Mouse (Mus musculus) embryonic facial prominence, embryonic 12.5 days (tissue): ENCODE measurements around the gene Gmds. TPM values are rescaled to one million over a fixed set of nuclear protein-coding genes. Genes with fewer than 3 reads are reported as not detected.

Experiments
- ATAC-seq: fragments of 200-750 bp; cut with Nextera tagmentation; 2 replicates; pipeline ENCODE4 v1.8.0; 2017; ENCODE audit not compliant: insufficient number of reproducible peaks, insufficient read depth, low FRiP score, low TSS enrichment
- H3K27ac ChIP-seq: fragments of 300-500 bp; sonication (generic); 2 replicates; pipeline ENCODE4 v1.5.1; 2016; ENCODE audit warnings: mild to moderate bottlenecking
- H3K27me3 ChIP-seq: fragments of 300-500 bp; sonication (generic); 2 replicates; pipeline ENCODE4 v1.6.1; 2016; ENCODE audit warnings: mild to moderate bottlenecking, moderate library complexity
- H3K36me3 ChIP-seq: fragments of 300-500 bp; sonication (generic); 2 replicates; pipeline ENCODE4 v1.6.1; 2016; ENCODE audit warnings: mild to moderate bottlenecking
- H3K4me1 ChIP-seq: fragments of 300-500 bp; sonication (generic); 2 replicates; pipeline ENCODE4 v1.6.1; 2016
- H3K4me2 ChIP-seq: fragments of 300-500 bp; sonication (generic); replicated peaks from 2 replicates; pipeline ENCODE4 v1.6.1; 2016; ENCODE audit warnings: mild to moderate bottlenecking, moderate library complexity
- H3K4me3 ChIP-seq: fragments of 300-500 bp; sonication (generic); 2 replicates; pipeline ENCODE4 v1.5.1; 2016; ENCODE audit warnings: mild to moderate bottlenecking
- H3K9ac ChIP-seq: fragments of 300-500 bp; sonication (generic); 2 replicates; pipeline ENCODE4 v1.6.1; 2016; ENCODE audit warnings: mild to moderate bottlenecking, moderate library complexity
- H3K9me3 ChIP-seq: fragments of 300-500 bp; sonication (generic); 2 replicates; pipeline ENCODE4 v1.6.1; 2016; ENCODE audit warnings: mild to moderate bottlenecking, moderate library complexity
- WGBS: fragments of 180-500 bp; shearing (Covaris S2); methylation state at CpG from one replicate; pipeline ENCODE4 v1.1.7; 2016; 5-methylcytosine and 5-hydroxymethylcytosine counted together
- polyA plus RNA-seq: library from polyadenylated mRNA; unstranded; fragments of >200 nt; fragmentation: Nextera tagmentation; extraction: Ambion mirVana; gene quantifications from 2 replicates; pipeline ENCODE4 v1.2.1, GENCODE M21; 2016

Gmds gene
- polyA plus RNA-seq, 1 experiment from 2014 or later, result 47.4 TPM

DNA sequence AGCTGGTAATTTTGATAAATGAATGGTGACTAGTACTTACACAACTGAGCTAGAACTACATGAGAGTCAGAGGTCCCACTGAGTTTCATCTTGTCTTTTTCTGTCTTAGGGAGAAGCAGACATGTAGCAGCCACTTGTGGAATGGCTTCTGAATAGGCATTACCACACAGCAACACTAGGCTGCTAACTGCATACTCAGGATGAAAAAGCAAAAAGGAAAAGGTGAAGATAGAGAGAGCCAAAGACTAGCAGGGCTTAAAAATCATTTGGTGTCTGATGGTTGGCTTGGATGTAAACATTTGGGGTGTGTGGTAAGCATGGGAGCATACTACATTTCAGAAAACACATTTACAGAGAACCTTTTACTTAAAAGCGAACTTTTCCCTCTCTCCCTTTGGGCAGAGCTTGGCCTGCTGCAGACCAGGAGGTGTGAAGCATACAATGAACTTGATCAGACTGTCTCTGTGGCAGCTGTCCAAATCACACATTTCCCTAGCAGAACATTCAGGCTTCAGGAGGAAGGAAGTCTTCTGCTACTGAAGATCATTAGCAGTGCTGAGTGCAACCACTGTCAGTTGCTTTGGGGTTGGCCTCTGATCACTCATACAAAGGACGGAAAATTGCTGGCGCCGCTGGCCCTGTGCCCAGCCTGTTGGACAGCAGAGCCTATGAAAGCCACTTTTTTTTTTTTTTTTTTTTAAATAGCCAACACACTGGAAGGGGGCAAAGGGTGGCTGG, 319.9 kb downstream of the Gmds start:
- Histone ChIP-seq H3K4me1 (peaks cover 15% of the 10 kb centered on the region; the same call in 1 of the 2 replicates), H3K36me3 (no peaks in the 10 kb centered on the region), H3K27me3 (no peaks in the 10 kb centered on the region), H3K9ac (no peak overlapping the region), H3K27ac (0 out of 2 replicates have a peak overlapping the region, but pooled peaks have one; percentile 6), H3K4me3 (no peak overlapping the region), H3K9me3 (no peaks in the 10 kb centered on the region), H3K4me2 (no peak overlapping the region)
- no peak for ATAC-seq
- WGBS, result 40% methylated on average over 4 of the region's 4 CpGs

DNA sequence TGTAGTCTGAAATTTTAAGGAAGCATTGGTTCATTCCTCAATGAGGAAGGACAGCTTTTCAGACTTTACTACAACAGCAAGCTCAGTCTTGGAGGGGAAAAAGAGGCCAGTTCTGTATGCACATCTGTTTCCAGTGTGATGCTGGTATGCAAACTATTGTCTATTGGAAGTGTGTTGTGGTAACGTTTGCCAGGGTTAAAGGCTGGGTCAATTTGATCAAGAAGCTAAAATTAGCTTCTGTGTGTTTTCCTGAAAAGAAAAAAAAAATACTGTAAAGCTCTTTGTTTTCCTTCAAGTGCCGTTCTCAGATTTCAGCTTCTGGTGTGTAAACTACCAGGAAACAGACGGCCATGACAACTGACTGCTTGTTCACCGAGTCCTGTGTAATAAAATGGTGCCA, 329.7 kb downstream of the Gmds start:
- Histone ChIP-seq H3K4me2 (peak overlapping the region; percentile 13; the same call in 1 of the 2 replicates), H3K9ac (no peak overlapping the region)
- peak; percentile 56; the same call in 1 of the 2 replicates for ATAC-seq

DNA sequence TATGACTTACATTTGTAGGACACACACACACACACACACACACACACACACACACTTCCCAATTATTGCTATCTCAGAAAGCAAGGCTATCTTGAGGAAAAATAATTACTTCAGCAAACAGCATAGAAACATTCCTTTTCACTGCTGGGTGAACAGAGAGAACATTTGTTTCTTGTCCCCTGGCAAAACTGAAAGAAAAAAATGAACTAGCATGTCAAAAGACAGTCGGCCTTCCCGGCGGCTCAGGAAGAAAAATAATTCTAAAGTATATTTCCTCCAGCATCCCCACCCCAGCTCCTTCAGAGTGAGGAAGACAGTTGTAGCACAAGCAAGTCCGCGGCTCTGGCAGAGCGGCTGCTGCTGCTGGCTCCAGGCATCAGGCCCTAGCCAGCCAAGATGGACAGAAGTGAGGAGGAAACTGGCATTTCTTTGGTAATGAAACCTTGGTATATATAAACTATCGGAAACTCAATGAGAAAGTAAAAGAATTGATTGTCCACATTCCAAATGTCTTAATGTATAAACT, 330.4 kb downstream of the Gmds start:
- Histone ChIP-seq H3K27me3 (no peaks in the 10 kb centered on the region), H3K4me2 (peak overlapping the region; percentile 19; the same call in 1 of the 2 replicates), H3K4me3 (no peak overlapping the region), H3K9ac (no peak overlapping the region), H3K27ac (peak overlapping the region; percentile 48; the same call in 1 of the 2 replicates), H3K4me1 (peaks cover 7% of the 10 kb centered on the region; the same call in 1 of the 2 replicates), H3K9me3 (no peaks in the 10 kb centered on the region), H3K36me3 (no peaks in the 10 kb centered on the region)
- WGBS, result 12% methylated on average over 7 of the region's 7 CpGs
- no peak for ATAC-seq

More for the DNA sequence above, 329.7 kb downstream of the Gmds start:
- Histone ChIP-seq H3K36me3 (no peaks in the 10 kb centered on the region), H3K9me3 (no peaks in the 10 kb centered on the region), H3K4me1 (peaks cover 7% of the 10 kb centered on the region; the same call in 1 of the 2 replicates), H3K4me3 (no peak overlapping the region), H3K27me3 (no peaks in the 10 kb centered on the region), H3K27ac (peak overlapping the region; percentile 60; the same call in 1 of the 2 replicates)
- WGBS, result 3% methylated on average over 4 of the region's 4 CpGs

DNA sequence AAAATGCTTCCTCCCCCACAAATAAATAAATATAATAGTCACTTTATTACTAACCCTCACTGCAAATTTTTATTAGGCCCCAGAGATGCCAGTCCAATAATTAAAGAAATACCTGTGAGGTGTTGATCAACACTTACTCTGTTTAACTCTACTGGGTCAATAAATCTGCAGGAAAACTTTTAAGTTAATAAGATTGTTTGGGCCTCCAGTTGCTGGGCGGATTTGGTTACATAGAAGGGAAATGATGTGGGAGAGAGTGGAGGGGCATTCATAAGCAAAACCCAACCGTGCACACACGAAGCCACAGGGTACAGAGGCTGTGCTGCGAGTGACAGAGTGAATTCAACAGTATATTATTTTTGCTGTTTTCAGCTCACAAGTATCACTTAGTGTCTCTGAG, 345.1 kb downstream of the Gmds start:
- no peak overlapping the region for H3K9ac ChIP-seq
- H3K4me3 ChIP-seq, result no peak overlapping the region
- WGBS, result 51% methylated on average over 4 of the region's 4 CpGs
- H3K4me1 ChIP-seq, result peaks cover 10% of the 10 kb centered on the region
- H3K27me3 ChIP-seq, result no peaks in the 10 kb centered on the region
- no peak overlapping the region for H3K4me2 ChIP-seq
- 0 out of 2 replicates have a peak, but pooled peaks have one; percentile 41 for ATAC-seq
- no peaks in the 10 kb centered on the region for H3K36me3 ChIP-seq
- 0 out of 2 replicates have a peak, but pooled peaks cover 3% of the 10 kb centered on the region for H3K9me3 ChIP-seq
- H3K27ac ChIP-seq, result no peak overlapping the region

DNA sequence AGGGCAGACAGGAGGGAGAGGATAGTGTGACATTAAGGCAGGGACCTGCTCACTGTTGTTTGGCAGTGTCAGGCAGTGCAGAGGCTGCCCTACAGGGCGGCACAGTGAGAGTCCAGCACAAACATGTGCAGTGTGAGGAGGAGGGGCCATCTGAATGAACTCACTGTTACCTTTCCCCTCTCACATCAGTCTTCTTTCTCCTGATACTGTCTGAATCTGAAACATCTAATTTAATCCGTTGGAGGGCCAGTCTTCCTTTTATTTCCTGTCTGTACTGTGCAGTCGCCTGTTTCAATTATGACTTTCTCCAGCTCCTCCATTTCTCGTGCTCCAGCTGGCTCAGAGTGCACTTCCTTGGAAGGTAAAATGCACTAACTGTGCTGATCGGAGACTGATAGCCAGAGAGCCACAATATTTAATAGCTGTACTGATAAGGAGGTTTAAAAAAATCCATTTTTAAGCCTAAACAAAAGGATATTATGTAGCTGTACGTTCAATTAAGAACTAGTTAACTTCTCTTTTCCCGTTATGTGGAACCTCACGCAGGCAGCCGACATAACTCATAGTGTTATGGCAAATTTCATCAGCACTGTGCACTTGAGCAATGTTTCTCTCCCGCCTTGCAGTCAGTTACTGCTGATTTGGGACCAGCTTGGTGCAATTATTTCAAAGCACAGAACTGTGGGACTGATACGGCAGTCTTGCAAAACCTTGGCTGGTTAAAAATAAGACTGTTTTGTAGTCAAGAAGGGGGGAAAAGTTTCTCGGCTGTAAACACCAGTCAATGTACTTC, 345.9 kb downstream of the Gmds start:
- Histone ChIP-seq H3K4me2 (peak overlapping the region; percentile 17; the same call in 1 of the 2 replicates), H3K27ac (peak overlapping the region; percentile 69)

DNA sequence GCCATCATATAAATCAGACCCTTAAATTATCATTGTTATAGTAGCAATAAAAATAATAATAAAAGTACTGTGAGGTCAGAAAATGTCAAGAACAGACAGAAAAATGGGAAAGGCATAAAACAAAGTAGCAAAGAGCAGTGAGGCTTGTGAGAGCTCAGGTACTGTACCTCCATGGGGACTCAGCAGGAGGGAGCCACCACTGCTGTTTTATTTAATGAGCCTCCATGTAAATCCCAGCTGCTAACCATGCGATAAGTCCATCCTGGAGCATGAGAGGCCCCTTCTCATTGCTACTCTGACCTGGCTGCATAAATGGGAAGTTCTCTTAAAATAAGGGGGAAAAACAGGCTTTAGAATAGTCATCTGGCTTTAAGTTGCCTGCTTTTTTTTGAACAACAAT, 357.3 kb downstream of the Gmds start:
- WGBS, result 87% methylated on average over 1 of the region's 1 CpGs
- no peaks in the 10 kb centered on the region for H3K27me3 ChIP-seq
- H3K4me1 ChIP-seq, result no peaks in the 10 kb centered on the region
- H3K4me2 ChIP-seq, result no peak overlapping the region
- no peaks in the 10 kb centered on the region for H3K9me3 ChIP-seq
- H3K36me3 ChIP-seq, result no peaks in the 10 kb centered on the region
- ATAC-seq, result no peak
- H3K9ac ChIP-seq, result no peak overlapping the region
- no peak overlapping the region for H3K27ac ChIP-seq
- no peak overlapping the region for H3K4me3 ChIP-seq

More for the DNA sequence above, 345.9 kb downstream of the Gmds start:
- H3K4me1 ChIP-seq, result peaks cover 10% of the 10 kb centered on the region
- H3K27me3 ChIP-seq, result no peaks in the 10 kb centered on the region
- 23% methylated on average over 12 of the region's 12 CpGs for WGBS
- no peak overlapping the region for H3K9ac ChIP-seq
- peak; percentile 88 for ATAC-seq
- 0 out of 2 replicates have a peak, but pooled peaks cover 3% of the 10 kb centered on the region for H3K9me3 ChIP-seq
- H3K4me3 ChIP-seq, result no peak overlapping the region
- no peaks in the 10 kb centered on the region for H3K36me3 ChIP-seq

DNA sequence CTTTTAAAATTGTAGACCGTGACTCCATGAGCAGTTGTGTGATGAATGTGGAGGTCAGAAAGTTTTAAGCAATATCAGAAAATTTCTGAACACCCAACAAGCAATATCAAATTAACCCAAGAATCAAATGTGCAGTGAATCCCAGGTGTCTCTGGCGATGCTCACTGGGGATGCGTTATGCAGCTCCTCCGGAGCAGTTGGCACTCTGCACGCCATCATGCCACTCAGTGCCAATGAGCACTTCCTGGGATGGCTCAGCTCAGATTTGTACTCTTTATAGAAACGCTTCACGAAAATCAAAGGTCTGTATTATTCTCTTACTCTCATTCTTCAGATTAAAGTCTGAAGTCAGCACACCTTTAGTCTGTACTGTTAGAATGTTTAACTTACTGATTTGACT, 360.4 kb downstream of the Gmds start:
- Histone ChIP-seq H3K4me1 (no peaks in the 10 kb centered on the region), H3K4me2 (no peak overlapping the region), H3K36me3 (no peaks in the 10 kb centered on the region), H3K9me3 (no peaks in the 10 kb centered on the region), H3K4me3 (no peak overlapping the region), H3K27ac (no peak overlapping the region), H3K9ac (no peak overlapping the region), H3K27me3 (no peaks in the 10 kb centered on the region)
- no peak for ATAC-seq
- WGBS, result 93% methylated on average over 7 of the region's 7 CpGs

DNA sequence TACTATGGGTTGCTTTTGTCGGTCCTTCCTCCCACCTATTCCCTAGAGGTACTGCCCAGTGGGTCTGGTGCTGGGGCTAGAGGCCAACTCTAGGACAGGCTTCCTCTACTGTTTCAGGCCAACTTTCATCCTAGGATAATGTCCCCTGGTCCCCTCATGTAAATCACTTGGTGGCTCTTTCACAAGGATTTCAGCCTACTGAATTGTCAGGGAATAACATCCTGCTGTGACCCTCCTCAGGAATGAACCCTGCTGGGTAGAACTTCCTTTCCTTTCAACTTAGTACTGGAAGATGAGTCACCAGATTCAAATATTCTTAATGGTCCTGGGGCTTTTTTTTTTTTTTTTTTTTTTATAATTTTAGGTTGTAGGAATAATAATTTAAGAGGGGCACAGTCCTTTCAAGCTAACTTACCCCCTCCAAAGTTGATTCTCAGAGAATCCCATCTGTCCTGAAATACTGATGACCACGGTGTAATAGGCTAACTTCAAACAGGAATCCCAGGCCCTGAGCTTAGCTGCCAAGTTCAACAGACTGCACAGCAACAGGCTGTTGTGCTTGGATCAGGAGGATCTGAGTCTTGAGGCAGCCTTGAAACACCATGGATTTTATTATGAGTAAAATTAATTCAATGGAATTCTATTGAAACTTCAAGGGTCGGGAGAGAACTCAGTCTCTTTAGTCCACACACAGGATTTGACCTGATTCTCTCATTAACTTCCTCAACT, 363.6 kb downstream of the Gmds start:
- ATAC-seq, result no peak
- Histone ChIP-seq H3K4me3 (no peak overlapping the region), H3K27me3 (no peaks in the 10 kb centered on the region), H3K4me2 (no peak overlapping the region), H3K4me1 (peaks cover 15% of the 10 kb centered on the region), H3K36me3 (no peaks in the 10 kb centered on the region), H3K9me3 (no peaks in the 10 kb centered on the region), H3K9ac (no peak overlapping the region), H3K27ac (no peak overlapping the region)
- 43% methylated on average over 3 of the region's 3 CpGs for WGBS

DNA sequence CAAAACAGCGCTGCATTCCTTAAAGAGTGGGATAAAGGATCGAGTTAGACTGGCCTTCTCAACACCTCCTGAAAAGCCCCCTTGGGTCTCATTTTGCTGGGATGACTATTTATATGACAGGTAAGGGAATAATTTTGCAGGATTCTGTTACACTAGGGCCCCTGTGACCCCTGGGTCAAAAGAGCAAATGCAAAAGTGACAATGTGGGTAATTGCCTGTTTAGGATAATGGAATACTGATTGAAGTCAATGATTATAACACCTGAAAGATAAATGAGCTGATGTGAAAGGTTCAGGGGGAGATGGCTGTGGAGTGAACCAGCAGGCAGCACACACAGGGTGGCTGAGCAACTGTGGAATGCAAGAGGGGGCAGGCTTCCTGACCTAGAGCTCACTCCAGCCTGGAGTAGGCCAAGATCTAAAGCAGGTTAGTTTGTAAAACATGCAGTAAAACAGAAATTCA, 367.5 kb downstream of the Gmds start:
- peaks cover 25% of the 10 kb centered on the region for H3K4me1 ChIP-seq

DNA sequence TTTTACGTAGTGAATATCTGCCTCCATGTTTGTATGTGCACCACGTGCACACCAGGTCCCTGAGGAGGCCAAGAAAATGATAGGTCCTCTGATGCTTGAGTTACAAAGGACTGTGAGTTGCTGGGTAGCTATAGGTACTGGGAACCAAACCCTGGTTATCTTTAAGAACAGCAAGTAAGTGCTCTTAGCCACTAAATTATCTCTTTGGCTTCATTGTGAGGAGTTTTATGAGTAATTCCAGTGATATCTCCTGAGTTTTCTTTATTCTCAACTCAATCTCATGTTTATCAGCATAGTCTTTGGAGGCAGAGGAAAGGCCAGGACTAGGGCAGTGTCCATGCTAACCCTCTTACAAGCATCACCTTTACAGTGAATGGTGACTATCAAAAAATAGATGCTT, 370.3 kb downstream of the Gmds start:
- H3K4me2 ChIP-seq, result no peak overlapping the region
- no peak overlapping the region for H3K9ac ChIP-seq
- peaks cover 25% of the 10 kb centered on the region for H3K4me1 ChIP-seq
- H3K9me3 ChIP-seq, result no peaks in the 10 kb centered on the region
- no peak overlapping the region for H3K27ac ChIP-seq
- no peak overlapping the region for H3K4me3 ChIP-seq
- H3K36me3 ChIP-seq, result no peaks in the 10 kb centered on the region
- no peaks in the 10 kb centered on the region for H3K27me3 ChIP-seq
- ATAC-seq, result no peak
- 71% methylated on average over 2 of the region's 2 CpGs for WGBS

More for the DNA sequence above, 367.5 kb downstream of the Gmds start:
- 0 out of 2 replicates have a peak overlapping the region, but pooled peaks have one; percentile 14 for H3K27ac ChIP-seq
- ATAC-seq, result no peak
- no peaks in the 10 kb centered on the region for H3K27me3 ChIP-seq
- WGBS, result 37% methylated on average over 2 of the region's 2 CpGs
- H3K4me2 ChIP-seq, result no peak overlapping the region
- no peak overlapping the region for H3K4me3 ChIP-seq
- no peak overlapping the region for H3K9ac ChIP-seq
- no peaks in the 10 kb centered on the region for H3K9me3 ChIP-seq
- no peaks in the 10 kb centered on the region for H3K36me3 ChIP-seq

DNA sequence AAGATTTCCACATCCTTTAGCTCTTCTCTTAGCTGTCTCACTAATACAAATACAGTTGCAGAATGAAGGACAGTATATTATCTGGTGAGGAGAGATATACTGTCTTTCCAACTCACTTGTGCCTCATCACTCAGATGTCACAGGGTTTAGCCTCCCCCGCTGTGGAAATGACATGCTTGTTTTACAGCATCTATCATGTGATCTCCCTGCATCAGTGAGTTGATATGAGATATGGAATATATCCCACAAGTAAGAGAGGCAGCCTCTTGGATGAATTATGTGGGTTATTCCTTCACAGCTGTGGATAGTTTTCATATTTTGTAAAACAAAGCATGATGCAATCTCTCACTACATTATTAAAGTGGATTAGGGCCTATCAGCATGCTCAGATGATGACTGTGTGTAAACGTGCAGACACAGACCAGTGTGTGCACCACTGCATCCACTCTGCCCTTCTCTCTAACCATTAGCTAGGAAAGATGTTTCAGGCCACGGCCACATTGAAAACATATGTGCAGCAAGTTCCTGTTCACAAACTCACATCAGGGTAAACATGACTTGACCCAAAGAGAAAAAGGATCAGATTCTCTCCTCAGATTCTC, 371.5 kb downstream of the Gmds start:
- Histone ChIP-seq H3K4me2 (no peak overlapping the region), H3K9me3 (no peaks in the 10 kb centered on the region), H3K36me3 (no peaks in the 10 kb centered on the region), H3K27me3 (no peaks in the 10 kb centered on the region), H3K9ac (no peak overlapping the region), H3K4me1 (peaks cover 25% of the 10 kb centered on the region), H3K4me3 (no peak overlapping the region), H3K27ac (peak overlapping the region; percentile 72)
- WGBS, result 22% methylated on average over 3 of the region's 3 CpGs
- ATAC-seq, result no peak
